Mouse (Mus musculus) MN1 (cell line): ENCODE measurements around the gene Zfp128.
"Not testable (repeated sequence)": the region's sequence is repeated elsewhere in the genome, so short reads cannot be mapped to it uniquely, and the experiment has no call there.

ENCODE experiments used
- DNase-seq: peaks from one replicate; pipeline ENCODE4 v3.0.0-alpha.2; 2016; ENCODE audit warnings: low spot score

Gene Zfp128

GRCm38 (mm10) chr7:12921705-12922465 is 40.9 kb downstream of the Zfp128 start, which contains the start of gene Rps5:
Rps5 (plus strand) TSS chr7:12922290.
- peak; percentile 98 for DNase-seq

- DNase-seq: peak; percentile 14
Observed at GRCm38 (mm10) chr7:12922729-12923128, 41.8 kb downstream of the Zfp128 start.

- DNase-seq: no peak
Observed at GRCm38 (mm10) chr7:12926316-12926715, 45.3 kb downstream of the Zfp128 start.

GRCm38 (mm10) chr7:12927191-12927680 is 46.3 kb downstream of the Zfp128 start, which contains the start of gene Rnf225:
Rnf225 (plus strand) TSS chr7:12927416.
- DNase-seq: no peak

GRCm38 (mm10) chr7:12927693-12928589 is 47.0 kb downstream of the Zfp128 start:
- no peak for DNase-seq

- DNase-seq: no peak
Observed at GRCm38 (mm10) chr7:12933615-12934140, 52.7 kb downstream of the Zfp128 start.

- DNase-seq: no peak
Observed at GRCm38 (mm10) chr7:12934808-12935207, 53.8 kb downstream of the Zfp128 start.

- not testable (repeated sequence) for DNase-seq
Observed at GRCm38 (mm10) chr7:12937254-12937803, 56.4 kb downstream of the Zfp128 start.

GRCm38 (mm10) chr7:12940599-12940998 is 59.6 kb downstream of the Zfp128 start:
- no peak for DNase-seq
